Mouse (Mus musculus): ENCODE measurements at regions not wholly inside any gene's neighbourhood (a gene's known extent, or its start where the extent isn't known, plus 50 kb on each side); places are given as distances from the start of the nearest gene placed in this dataset.

DNA sequence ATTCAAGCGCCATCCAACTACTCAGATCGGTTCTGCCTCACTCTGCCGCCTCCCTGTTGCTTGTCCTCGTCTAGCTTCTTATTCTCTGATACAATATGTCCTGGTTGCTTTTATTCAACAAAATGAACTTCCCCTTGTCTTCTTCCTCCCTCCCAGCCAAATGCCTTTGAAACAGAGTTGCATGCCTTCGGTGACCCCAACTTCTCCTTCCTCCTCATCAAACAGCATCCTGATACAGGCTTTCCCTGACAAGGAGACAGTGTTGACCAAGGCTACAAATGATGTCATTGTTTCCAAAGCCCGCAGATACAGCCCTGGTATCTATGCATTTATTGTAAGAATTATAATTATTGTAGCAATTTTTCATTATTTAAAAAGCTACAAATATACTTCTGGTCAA, 69.8 kb downstream of the Smim20 start:
- TF ChIP-seq CTCF (IDR thresholded peaks at IDR 0.05; ENCODE audit: low read depth, low read length) (no peak), POLR2AphosphoS5 (IDR thresholded peaks at IDR 0.05; ENCODE audit: insufficient replicate concordance, low read depth, low read length) (no peak), TAL1 (conservative IDR thresholded peaks at IDR 0.05; ENCODE audit: low read depth, low read length) (no peak)

Data from G1E (cell line).